Mouse (Mus musculus) ES-Bruce4 (cell line): ENCODE data around the gene Cox17.

ENCODE experiments used
- CTCF ChIP-seq: IDR thresholded peaks from one replicate; pipeline ENCODE4 v1.8.1; 2011; ENCODE audit warnings: low read depth, low read length
- POLR2A ChIP-seq: IDR thresholded peaks from one replicate; pipeline ENCODE4 v1.8.1; 2011; ENCODE audit warnings: low read length; ENCODE audit not compliant: insufficient read depth

DNA sequence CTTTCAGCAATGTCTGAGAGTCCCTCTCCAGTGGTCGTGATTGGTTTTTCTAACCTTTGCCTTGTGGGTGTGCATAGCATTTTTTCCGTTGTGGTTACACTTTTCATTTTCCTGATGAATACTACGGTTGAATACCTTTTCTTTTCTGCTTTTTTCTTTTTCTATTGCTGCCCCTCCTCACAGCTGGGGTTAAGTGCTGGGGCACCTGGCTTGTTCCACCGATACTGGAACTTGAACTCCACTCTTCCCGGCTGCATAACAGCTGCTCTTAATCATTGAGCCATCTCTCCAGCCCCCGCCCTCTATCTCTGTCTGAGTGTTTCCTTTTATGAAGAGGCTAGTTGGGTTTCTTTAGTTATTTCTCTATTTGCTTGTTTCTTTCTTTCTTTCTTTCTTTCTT lies 32.3 kb downstream of the Cox17 start:
- TF ChIP-seq CTCF, result no peak
- no peak for TF ChIP-seq POLR2A
